Mouse (Mus musculus): ENCODE results near the gene Grap2. TPM values are rescaled to one million over a fixed set of nuclear protein-coding genes. Genes with fewer than 3 reads are reported as not detected.

The Grap2 gene
- polyA plus RNA-seq, 1 experiment from 2014 or later: 0.86 TPM

Small RNA genes within 50 kb of the gene (microRNA-seq; reads per million reads assigned to microRNA genes)
- gene Mir6957: not detected

Other genes with a start within 250 kb of the Grap2 start
- gene Enthd1, start 7.4 kb upstream of the Grap2 start, polyA plus RNA-seq (2015; fragmentation: Nextera tagmentation; extraction: Ambion mirVana): not detected in 2 replicates
- gene Fam83f, start 99.3 kb downstream of the Grap2 start, polyA plus RNA-seq (2015; fragmentation: Nextera tagmentation; extraction: Ambion mirVana): 24.9 and 29.2 TPM in 2 replicates
- 18.0 and 18.2 TPM in 2 replicates for gene Tnrc6b, start 138.7 kb downstream of the Grap2 start, polyA plus RNA-seq (2015; fragmentation: Nextera tagmentation; extraction: Ambion mirVana)

Measured in intestine, embryonic 16.5 days (tissue).